Mouse (Mus musculus) myocyte (in vitro differentiated cells): ENCODE measurements at regions not wholly inside any gene's neighbourhood (a gene's known extent, or its start where the extent isn't known, plus 50 kb on each side); places are given as distances from the start of the nearest gene placed in this dataset.

Experiments used
- MAX ChIP-seq: IDR thresholded peaks from one replicate; pipeline ENCODE4 v1.6.1; 2011; ENCODE audit warnings: low read depth, mild to moderate bottlenecking, control low read depth
- MYOD1 ChIP-seq, 3 experiments: IDR thresholded peaks; one replicate each; pipeline ENCODE4 v1.6.1; 2011; ENCODE audit warnings: control low read depth in 2 of 3, low read depth in 2 of 3, mild to moderate bottlenecking in 2 of 3, moderate library complexity in 1 of 3; ENCODE audit not compliant: insufficient read length in 2 of 3, control insufficient read depth in 1 of 3
- POLR2A ChIP-seq: IDR thresholded peaks from one replicate; pipeline ENCODE4 v1.6.1; 2011; ENCODE audit warnings: low read depth, mild to moderate bottlenecking, control low read depth, moderate library complexity; ENCODE audit not compliant: insufficient read length
- POLR2AphosphoS2 ChIP-seq: IDR thresholded peaks from one replicate; pipeline ENCODE4 v1.6.1; 2011; ENCODE audit warnings: low read depth, control low read depth; ENCODE audit not compliant: insufficient read length
- REST ChIP-seq: IDR thresholded peaks from one replicate; pipeline ENCODE4 v1.6.1; 2011; ENCODE audit warnings: mild to moderate bottlenecking, control low read depth, moderate library complexity; ENCODE audit not compliant: insufficient read depth, insufficient read length
- SRF ChIP-seq: IDR thresholded peaks from one replicate; pipeline ENCODE4 v1.6.1; 2011; ENCODE audit warnings: low read depth; ENCODE audit not compliant: control insufficient read depth, insufficient read length
- TCF12 ChIP-seq: IDR thresholded peaks from one replicate; pipeline ENCODE4 v1.6.1; 2011; ENCODE audit warnings: mild to moderate bottlenecking, control low read depth; ENCODE audit not compliant: poor library complexity, insufficient read depth, severe bottlenecking
- USF1 ChIP-seq: IDR thresholded peaks from one replicate; pipeline ENCODE4 v1.6.1; 2011; ENCODE audit warnings: low read depth, mild to moderate bottlenecking, control low read depth, moderate library complexity

DNA sequence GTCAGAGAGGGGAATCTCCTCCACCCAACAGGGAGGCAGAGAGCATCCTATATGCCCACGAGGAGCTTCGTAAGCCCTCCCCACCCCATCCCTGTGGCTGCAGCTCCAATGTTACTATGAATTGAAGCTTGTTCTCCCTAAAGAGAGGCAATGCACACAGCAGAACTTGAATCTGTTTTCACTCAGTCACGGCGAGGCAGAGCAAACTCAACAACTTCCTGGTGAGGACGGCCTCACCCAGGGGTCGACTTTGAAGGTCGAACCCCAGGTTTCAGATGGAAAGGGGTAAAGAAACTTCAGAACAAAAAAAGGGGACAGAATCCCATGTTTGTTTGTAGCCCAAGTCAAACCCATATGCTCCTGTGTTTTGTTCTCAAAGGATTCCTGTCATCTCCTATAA lies 538.5 kb upstream of the Gm19410 start:
- no peak for TF ChIP-seq MYOD1 (IDR thresholded peaks at IDR 0.05; ENCODE audit: control insufficient read depth in 1 of 3, insufficient read length in 2 of 3, low read depth in 2 of 3)
- TF ChIP-seq POLR2AphosphoS2 = no peak
- TF ChIP-seq SRF = no peak
- no peak for TF ChIP-seq POLR2A
- TF ChIP-seq MAX = no peak
- no peak for TF ChIP-seq USF1
- no peak for TF ChIP-seq TCF12
- no peak for TF ChIP-seq REST
